Mouse (Mus musculus) midbrain, embryonic 11.5 days (tissue): ENCODE data around the gene Pknox2. TPM values are rescaled to one million over a fixed set of nuclear protein-coding genes. Genes with fewer than 3 reads are reported as not detected.

Source experiments
- ATAC-seq: fragments of 200-750 bp; cut with Nextera tagmentation; 2 replicates; pipeline ENCODE4 v1.8.0; 2017; ENCODE audit warnings: moderate TSS enrichment, moderate library complexity; ENCODE audit not compliant: low FRiP score
- DNase-seq: peaks from one replicate; pipeline ENCODE4 v3.0.0; 2015; ENCODE audit warnings: low spot score; ENCODE audit errors: missing footprints
- H3K27ac ChIP-seq: fragments of 300-500 bp; sonication (generic); 2 replicates; pipeline ENCODE4 v1.5.1; 2014; ENCODE audit warnings: low read depth, low read length
- H3K27me3 ChIP-seq: fragments of 300-500 bp; sonication (generic); 2 replicates; pipeline ENCODE4 v1.6.1; 2014; ENCODE audit warnings: mild to moderate bottlenecking, low read length, moderate library complexity, mixed read lengths; ENCODE audit not compliant: control insufficient read depth, insufficient read depth
- H3K36me3 ChIP-seq: fragments of 300-500 bp; sonication (generic); 2 replicates; pipeline ENCODE4 v1.6.1; 2014; ENCODE audit warnings: mild to moderate bottlenecking, low read length, moderate library complexity, mixed read lengths; ENCODE audit not compliant: control insufficient read depth, insufficient read depth
- H3K4me1 ChIP-seq: fragments of 300-500 bp; sonication (generic); 2 replicates; pipeline ENCODE4 v1.6.1; 2014; ENCODE audit warnings: low read length; ENCODE audit not compliant: control insufficient read depth, insufficient read depth
- H3K4me2 ChIP-seq: fragments of 300-500 bp; sonication (generic); 2 replicates; pipeline ENCODE4 v1.6.1; 2014; ENCODE audit warnings: mild to moderate bottlenecking, moderate library complexity
- H3K4me3 ChIP-seq: fragments of 300-500 bp; sonication (generic); 2 replicates; pipeline ENCODE4 v1.5.1; 2014; ENCODE audit warnings: low read depth, low read length
- H3K9ac ChIP-seq: fragments of 300-500 bp; sonication (generic); 2 replicates; pipeline ENCODE4 v1.6.1; 2014; ENCODE audit warnings: low read length
- H3K9me3 ChIP-seq: fragments of 300-500 bp; sonication (generic); 2 replicates; pipeline ENCODE4 v1.6.1; 2016; ENCODE audit warnings: low read length; ENCODE audit not compliant: control insufficient read depth
- WGBS: fragments of 180-500 bp; shearing (Covaris S2); extraction: QIAGEN DNeasy Blood & Tissue Kit; methylation state at CpG from one replicate; pipeline ENCODE4 v1.1.7; 2014; 5-methylcytosine and 5-hydroxymethylcytosine counted together
- polyA plus RNA-seq: library from polyadenylated mRNA; unstranded; fragments of >200 nt; fragmentation: Nextera tagmentation; extraction: Ambion mirVana; gene quantifications from 2 replicates; pipeline ENCODE4 v1.2.1, GENCODE M21; 2014

Pknox2 gene
- polyA plus RNA-seq, 1 experiment from 2014 or later: 20.2 TPM

- 88% methylated on average over 7 of the region's 7 CpGs for WGBS
- no peak overlapping the region for H3K4me3 ChIP-seq
- no peaks in the 10 kb centered on the region for H3K27me3 ChIP-seq
- peaks cover 3% of the 10 kb centered on the region; the same call in 1 of the 2 replicates for H3K36me3 ChIP-seq
- DNase-seq (no peak), ATAC-seq (0 out of 2 replicates have a peak, but pooled peaks have one; percentile 30)
- H3K4me1 ChIP-seq: no peaks in the 10 kb centered on the region
- H3K27ac ChIP-seq: no peak overlapping the region
- no peak overlapping the region for H3K4me2 ChIP-seq
- H3K9me3 ChIP-seq: no peaks in the 10 kb centered on the region
- H3K9ac ChIP-seq: no peak overlapping the region
Measured at GRCm38 (mm10) chr9:37133495-37133894, 13.7 kb downstream of the Pknox2 start.

- ATAC-seq (no peak), DNase-seq (no peak)
- 93% methylated on average over 6 of the region's 6 CpGs for WGBS
- H3K27ac ChIP-seq: no peak overlapping the region
- no peaks in the 10 kb centered on the region for H3K27me3 ChIP-seq
- H3K9me3 ChIP-seq: no peaks in the 10 kb centered on the region
- H3K9ac ChIP-seq: no peak overlapping the region
- H3K4me2 ChIP-seq: no peak overlapping the region
- no peak overlapping the region for H3K4me3 ChIP-seq
- H3K36me3 ChIP-seq: no peaks in the 10 kb centered on the region
- H3K4me1 ChIP-seq: 0 out of 2 replicates have a peak, but pooled peaks cover 2% of the 10 kb centered on the region
Measured at GRCm38 (mm10) chr9:37129046-37129445, 18.2 kb downstream of the Pknox2 start.

GRCm38 (mm10) chr9:37126197-37126596 is 21.0 kb downstream of the Pknox2 start:
- H3K27me3 ChIP-seq: no peaks in the 10 kb centered on the region
- no peaks in the 10 kb centered on the region for H3K9me3 ChIP-seq
- no peak overlapping the region for H3K27ac ChIP-seq
- H3K4me3 ChIP-seq: no peak overlapping the region
- no peak overlapping the region for H3K4me2 ChIP-seq
- no peak for DNase-seq
- no peaks in the 10 kb centered on the region for H3K36me3 ChIP-seq
- H3K9ac ChIP-seq: no peak overlapping the region
- ATAC-seq: no peak
- H3K4me1 ChIP-seq: peaks cover 7% of the 10 kb centered on the region; the same call in 1 of the 2 replicates
- WGBS: 96% methylated on average over 2 of the region's 2 CpGs

GRCm38 (mm10) chr9:37124696-37125480 is 22.3 kb downstream of the Pknox2 start:
- WGBS: 83% methylated on average over 8 of the region's 8 CpGs
- no peak for ATAC-seq
- Histone ChIP-seq H3K27me3 (no peaks in the 10 kb centered on the region), H3K4me1 (peaks cover 7% of the 10 kb centered on the region; the same call in 1 of the 2 replicates), H3K9me3 (no peaks in the 10 kb centered on the region), H3K36me3 (no peaks in the 10 kb centered on the region), H3K9ac (no peak overlapping the region), H3K4me2 (no peak overlapping the region), H3K4me3 (no peak overlapping the region), H3K27ac (no peak overlapping the region)
- no peak for DNase-seq

GRCm38 (mm10) chr9:37123384-37123783 is 23.8 kb downstream of the Pknox2 start:
- Histone ChIP-seq H3K4me3 (no peak overlapping the region), H3K27me3 (no peaks in the 10 kb centered on the region), H3K27ac (no peak overlapping the region), H3K4me2 (no peak overlapping the region), H3K9ac (no peak overlapping the region), H3K9me3 (no peaks in the 10 kb centered on the region), H3K36me3 (no peaks in the 10 kb centered on the region), H3K4me1 (peaks cover 7% of the 10 kb centered on the region; the same call in 1 of the 2 replicates)
- 0 out of 2 replicates have a peak, but pooled peaks have one; percentile 33 for ATAC-seq
- WGBS: 80% methylated on average over 7 of the region's 7 CpGs
- DNase-seq: no peak

- no peak overlapping the region for H3K27ac ChIP-seq
- WGBS: 75% methylated on average over 6 of the region's 6 CpGs
- DNase-seq: no peak
- peaks cover 7% of the 10 kb centered on the region; the same call in 1 of the 2 replicates for H3K4me1 ChIP-seq
- no peaks in the 10 kb centered on the region for H3K27me3 ChIP-seq
- no peak overlapping the region for H3K4me2 ChIP-seq
- no peak overlapping the region for H3K4me3 ChIP-seq
- no peaks in the 10 kb centered on the region for H3K9me3 ChIP-seq
- no peak for ATAC-seq
- H3K36me3 ChIP-seq: no peaks in the 10 kb centered on the region
- no peak overlapping the region for H3K9ac ChIP-seq
Measured at GRCm38 (mm10) chr9:37122971-37123370, 24.2 kb downstream of the Pknox2 start.

- peaks cover 7% of the 10 kb centered on the region; the same call in 1 of the 2 replicates for H3K4me1 ChIP-seq
- 38% methylated on average over 1 of the region's 1 CpGs for WGBS
- H3K27ac ChIP-seq: no peak overlapping the region
Measured at GRCm38 (mm10) chr9:37122381-37122780, 24.8 kb downstream of the Pknox2 start.

GRCm38 (mm10) chr9:37121761-37122331 is 25.4 kb downstream of the Pknox2 start:
- Histone ChIP-seq H3K36me3 (no peaks in the 10 kb centered on the region), H3K9me3 (no peaks in the 10 kb centered on the region), H3K4me2 (no peak overlapping the region), H3K4me1 (peaks cover 7% of the 10 kb centered on the region), H3K9ac (no peak overlapping the region), H3K27me3 (no peaks in the 10 kb centered on the region), H3K4me3 (no peak overlapping the region), H3K27ac (no peak overlapping the region)
- WGBS: 50% methylated on average over 4 of the region's 4 CpGs
- ATAC-seq (no peak), DNase-seq (no peak)

More at GRCm38 (mm10) chr9:37122381-37122780, 24.8 kb downstream of the Pknox2 start:
- Histone ChIP-seq H3K4me2 (no peak overlapping the region), H3K4me3 (no peak overlapping the region), H3K9me3 (no peaks in the 10 kb centered on the region), H3K36me3 (no peaks in the 10 kb centered on the region), H3K27me3 (no peaks in the 10 kb centered on the region), H3K9ac (no peak overlapping the region)
- no peak for ATAC-seq
- peak; percentile 81 for DNase-seq

- no peaks in the 10 kb centered on the region for H3K9me3 ChIP-seq
- H3K27ac ChIP-seq: no peak overlapping the region
- ATAC-seq (no peak), DNase-seq (no peak)
- WGBS: 91% methylated on average over 6 of the region's 6 CpGs
- H3K27me3 ChIP-seq: no peaks in the 10 kb centered on the region
- no peaks in the 10 kb centered on the region for H3K36me3 ChIP-seq
- no peak overlapping the region for H3K4me2 ChIP-seq
- no peak overlapping the region for H3K4me3 ChIP-seq
- H3K9ac ChIP-seq: no peak overlapping the region
- peaks cover 14% of the 10 kb centered on the region for H3K4me1 ChIP-seq
Measured at GRCm38 (mm10) chr9:37120801-37121200, 26.4 kb downstream of the Pknox2 start.
